Mouse (Mus musculus): Measurements from ENCODE around the gene Syvn1.

Syvn1 gene

GRCm38 (mm10) chr19:6046294-6047153 lies at the start of gene Syvn1:
Gene Syvn1, plus strand, starts transcription at chr19:6046576.
- DNase-seq: peak; percentile 94 to 96

- no peak for DNase-seq
These were observed 48.2 kb upstream of the Syvn1 start for GRCm38 (mm10) chr19:5998180-5998579.

GRCm38 (mm10) chr19:5999969-6000368 lies 46.4 kb upstream of the Syvn1 start:
- DNase-seq: no peak

DNA sequence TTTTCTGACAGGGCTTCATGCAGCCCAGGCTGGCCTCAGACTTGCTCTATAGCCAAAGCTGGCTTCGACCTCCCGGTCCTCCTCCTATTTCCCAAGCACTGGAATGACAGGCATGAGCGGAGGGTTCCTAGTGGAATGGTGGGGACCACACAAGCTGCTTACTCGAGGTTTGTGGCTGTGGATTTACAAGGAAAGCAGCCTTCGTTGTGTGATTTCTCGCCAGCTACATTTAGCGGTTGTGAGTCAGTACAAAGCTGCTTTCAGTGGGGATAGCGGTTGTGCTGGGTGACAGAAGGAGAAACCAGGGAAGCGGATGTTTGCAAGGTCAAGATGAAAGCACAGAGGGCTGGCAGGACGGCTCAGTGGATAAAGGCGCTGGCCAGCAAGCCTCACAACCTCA lies 40.8 kb upstream of the Syvn1 start:
- no peak for DNase-seq

DNA sequence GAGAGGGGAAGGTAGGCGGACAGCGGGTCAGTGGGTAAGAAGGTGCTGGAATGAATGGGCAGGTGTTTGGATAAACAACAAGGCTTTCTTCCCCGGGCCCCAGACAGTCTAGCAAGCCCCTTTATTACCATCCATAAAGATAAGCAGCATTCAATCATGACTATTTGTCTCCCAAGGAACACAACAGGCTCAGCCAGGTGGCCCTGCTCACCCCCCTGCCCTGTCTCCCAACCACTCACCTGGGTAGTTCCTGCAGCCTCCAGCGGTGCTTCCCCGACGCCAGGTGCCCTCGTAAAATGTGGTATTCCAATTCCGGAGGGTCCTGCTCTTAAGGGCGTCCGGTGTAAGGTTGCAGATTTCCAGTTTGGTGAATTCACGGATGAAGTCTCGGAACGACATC lies 39.4 kb upstream of the Syvn1 start:
- no peak for DNase-seq

- DNase-seq: no peak
These were observed 37.2 kb upstream of the Syvn1 start for GRCm38 (mm10) chr19:6009137-6009536.

DNA sequence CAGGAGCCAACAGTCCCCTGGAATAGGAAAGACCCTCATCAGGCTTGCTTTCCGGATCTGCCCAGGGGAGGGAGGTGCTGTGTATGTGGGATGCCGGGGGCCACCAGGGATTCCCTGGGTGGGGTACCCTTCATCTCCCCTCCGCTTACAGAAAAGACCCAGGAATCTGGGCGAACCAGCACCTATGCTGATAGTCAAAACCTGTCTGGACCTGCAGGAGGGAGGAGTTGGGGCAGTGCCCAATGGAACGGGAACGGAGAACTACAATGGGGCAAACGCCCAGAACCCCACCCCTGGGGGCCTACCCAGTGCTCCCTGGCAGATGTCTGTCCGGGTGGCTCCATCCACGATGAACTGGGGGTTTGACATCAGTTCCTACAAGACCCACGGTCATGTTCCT lies 32.7 kb upstream of the Syvn1 start:
- DNase-seq: peak in 1 of 2 experiments; percentile 20

- DNase-seq: peak; percentile 29 to 65
These were observed 31.3 kb upstream of the Syvn1 start for GRCm38 (mm10) chr19:6014991-6015510.

DNA sequence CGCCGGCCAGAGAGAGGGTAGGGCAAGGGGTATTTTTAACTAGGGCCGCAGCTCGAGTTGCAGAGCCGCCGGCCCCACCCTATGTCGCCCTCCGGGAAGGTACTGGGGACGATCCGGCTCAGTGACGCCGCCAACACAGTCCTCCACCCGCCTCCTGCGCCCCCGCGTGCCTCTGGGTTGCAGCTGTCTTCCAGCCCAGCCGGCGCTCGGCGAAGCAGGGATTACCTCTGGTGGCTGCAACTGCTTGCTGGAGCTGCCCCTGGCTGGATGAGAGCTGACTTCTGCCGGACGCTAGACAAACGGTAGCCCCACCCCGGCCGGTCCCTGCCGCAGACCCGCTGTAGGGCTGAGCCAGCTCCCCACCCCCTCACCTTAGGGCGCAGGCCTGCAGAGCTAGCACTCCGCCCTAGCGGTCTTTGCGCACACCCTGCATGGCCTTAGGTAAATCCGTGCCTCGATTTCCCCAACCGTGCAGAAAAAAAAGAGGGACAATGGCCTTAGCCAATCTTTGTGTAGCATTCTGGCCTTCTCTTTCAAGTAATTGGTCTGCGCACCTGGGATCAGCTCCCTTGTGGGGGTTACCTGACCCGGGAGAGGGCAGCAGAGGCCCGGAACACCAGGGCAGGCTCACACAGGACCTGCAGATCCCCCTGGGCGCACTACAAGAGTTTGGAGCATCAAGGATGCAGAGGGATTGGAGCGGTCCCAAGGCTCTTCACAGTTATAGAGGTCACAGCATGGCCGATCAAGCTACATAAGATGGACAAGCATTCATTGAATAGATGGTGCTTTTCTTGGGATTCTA lies 30.7 kb upstream of the Syvn1 start, which contains the start of gene Capn1:
Gene Capn1 (minus strand): TSS at position 387 of the 805 bp plus-strand sequence.
- peak; percentile 71 to 84 for DNase-seq

DNA sequence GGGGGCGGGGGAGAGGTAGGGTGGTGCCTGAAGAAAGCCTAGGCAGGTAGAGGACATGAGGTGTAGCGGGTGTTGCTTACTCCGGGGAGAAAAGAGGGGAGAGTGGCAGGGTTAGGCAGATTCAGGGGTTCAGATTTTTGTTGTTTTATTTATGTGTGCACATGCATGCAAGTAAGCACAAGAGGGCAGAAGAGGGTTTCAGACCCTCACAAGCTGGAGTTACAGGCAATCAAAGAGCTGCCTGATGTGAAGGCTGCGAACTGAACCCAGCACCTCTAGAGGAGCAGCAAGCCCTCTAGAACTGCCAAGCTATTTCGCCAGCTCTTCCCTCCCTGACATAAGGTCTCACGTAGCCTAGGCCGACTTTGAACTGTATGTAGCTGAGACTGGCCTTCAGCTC lies 29.8 kb upstream of the Syvn1 start:
- no peak for DNase-seq

DNA sequence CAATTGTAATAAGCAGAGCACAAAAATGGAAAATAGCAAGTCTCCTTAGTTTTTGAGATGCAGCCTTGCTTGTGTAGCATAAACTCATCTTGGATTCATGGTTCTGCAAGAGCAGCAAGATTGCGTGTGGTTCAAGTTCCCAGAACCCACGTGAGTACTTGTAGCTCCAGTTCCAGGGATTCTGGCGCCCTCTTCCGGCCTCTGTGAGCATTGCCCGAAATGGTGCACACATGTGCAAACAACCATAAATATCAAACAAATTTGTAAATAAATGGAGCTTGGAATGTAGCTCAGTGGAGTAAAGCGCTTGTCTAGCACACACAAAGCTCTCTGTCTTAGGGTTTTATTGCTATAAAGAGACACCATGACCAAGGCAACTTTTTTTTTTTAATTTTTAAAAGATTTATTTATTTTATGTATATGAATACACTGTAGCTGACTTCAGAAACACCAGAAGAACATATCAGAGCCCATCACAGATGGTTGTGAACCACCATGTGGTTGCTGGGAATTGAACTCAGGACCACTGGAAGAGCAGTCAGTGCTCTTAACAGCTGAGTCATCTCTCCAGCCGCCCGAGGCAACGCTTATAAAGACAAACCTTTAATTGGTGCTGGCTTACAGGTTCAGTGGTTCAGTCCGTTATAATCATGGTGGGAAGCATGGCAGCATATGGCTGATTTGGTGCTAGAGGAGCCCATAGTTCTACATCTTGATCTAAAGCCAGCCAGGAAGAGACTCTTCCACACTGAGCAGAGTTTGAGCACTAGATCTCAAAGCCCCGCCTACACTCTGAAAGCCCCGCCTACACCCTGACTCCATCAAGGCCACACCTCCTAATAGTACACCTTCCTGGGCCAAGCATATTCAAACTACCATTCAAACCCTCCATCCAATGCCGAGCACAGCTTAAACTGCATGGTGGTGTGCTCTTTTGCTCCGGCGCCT lies 28.0 kb upstream of the Syvn1 start:
- DNase-seq: peak; percentile 92 to 96

DNA sequence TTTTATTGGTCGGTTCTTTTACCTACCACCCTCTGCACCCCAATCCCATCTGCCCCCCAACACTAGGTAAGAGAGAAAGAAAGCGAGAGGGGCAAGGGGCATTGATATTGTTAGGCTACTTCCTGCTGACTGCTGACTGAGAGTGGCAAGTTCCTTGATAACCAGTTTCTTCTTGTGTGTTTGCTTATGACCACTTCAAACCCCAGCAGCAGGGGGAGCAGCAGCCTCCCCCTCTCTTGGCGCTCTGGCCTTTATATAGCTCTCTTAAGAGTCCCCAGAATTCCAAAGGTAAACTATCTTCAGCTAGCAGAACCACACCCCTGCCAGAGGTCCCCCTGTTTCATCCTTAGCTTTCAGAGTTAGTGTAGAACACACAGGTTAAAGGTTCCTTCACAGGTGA lies 26.1 kb upstream of the Syvn1 start:
- no peak for DNase-seq

DNA sequence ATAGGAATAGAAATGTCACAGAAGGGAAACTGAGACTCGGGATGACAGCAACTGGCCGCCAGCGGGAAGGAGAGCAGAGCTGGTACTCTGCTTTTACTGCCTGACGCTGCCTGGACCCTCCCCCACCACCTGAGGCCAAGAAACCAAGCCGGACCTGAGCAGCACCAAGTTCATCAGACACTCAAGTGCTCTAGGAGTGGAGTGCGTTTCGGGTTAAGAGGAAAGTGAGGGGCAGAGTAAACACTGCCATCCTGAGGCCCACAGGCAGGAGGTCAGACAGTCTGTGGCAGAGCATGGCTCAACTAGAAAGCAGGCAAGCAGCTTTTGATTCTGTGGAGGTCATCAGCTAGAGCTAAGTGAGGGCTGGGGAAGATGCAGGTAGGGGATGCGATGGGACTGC lies 23.3 kb upstream of the Syvn1 start:
- DNase-seq: no peak

- no peak for DNase-seq
These were observed 22.4 kb upstream of the Syvn1 start for GRCm38 (mm10) chr19:6023930-6024329.

GRCm38 (mm10) chr19:6028991-6029390 lies 17.4 kb upstream of the Syvn1 start:
- DNase-seq: no peak

GRCm38 (mm10) chr19:6029426-6029825 lies 16.9 kb upstream of the Syvn1 start:
- DNase-seq: no peak

GRCm38 (mm10) chr19:6030520-6031280 lies 15.7 kb upstream of the Syvn1 start:
- DNase-seq: no peak

DNA sequence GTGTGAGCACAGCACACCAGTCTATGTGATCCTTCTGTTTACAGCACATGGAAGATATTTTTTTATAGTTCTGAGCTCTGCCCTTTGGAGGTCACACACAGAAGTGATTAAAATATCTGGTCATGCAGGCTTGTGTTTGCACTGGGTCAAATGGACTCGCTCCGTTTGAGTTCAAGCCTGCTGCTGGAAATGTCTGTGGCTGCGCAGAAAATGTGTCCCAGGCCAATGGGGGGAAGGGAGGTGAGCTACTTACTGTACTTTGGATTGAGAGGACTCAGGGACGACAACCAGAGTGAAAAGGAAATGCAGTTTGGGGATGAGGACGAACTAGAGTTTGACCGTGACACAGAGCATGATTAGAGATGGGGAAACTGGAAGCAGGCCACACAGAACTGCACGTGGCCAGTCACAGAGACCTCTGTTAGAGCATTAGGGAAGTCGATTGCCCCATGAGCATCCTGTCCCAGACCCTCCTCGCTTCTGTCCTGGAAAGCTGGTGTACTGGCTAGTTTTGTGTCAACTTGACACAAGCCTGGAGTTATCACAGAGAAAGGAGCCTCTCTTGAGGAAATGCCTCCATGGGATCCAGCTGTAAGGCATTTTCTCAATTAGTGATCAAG lies 10.3 kb upstream of the Syvn1 start:
- no peak for DNase-seq

- DNase-seq: no peak
These were observed 8.7 kb upstream of the Syvn1 start for GRCm38 (mm10) chr19:6037695-6038094.

GRCm38 (mm10) chr19:6038326-6038725 lies 8.1 kb upstream of the Syvn1 start:
- DNase-seq: no peak

GRCm38 (mm10) chr19:6040002-6040401 lies 6.4 kb upstream of the Syvn1 start:
- no peak for DNase-seq

Measured in kidney, postnatal 36 days (tissue).